Mouse (Mus musculus): ENCODE data around the gene Cfap299.

The Cfap299 gene

GRCm38 (mm10) chr5:98650345-98650744 lies 321.2 kb downstream of the Cfap299 start:
- DNase-seq (ENCODE audit: low spot score in 2 of 2), result no peak

DNA sequence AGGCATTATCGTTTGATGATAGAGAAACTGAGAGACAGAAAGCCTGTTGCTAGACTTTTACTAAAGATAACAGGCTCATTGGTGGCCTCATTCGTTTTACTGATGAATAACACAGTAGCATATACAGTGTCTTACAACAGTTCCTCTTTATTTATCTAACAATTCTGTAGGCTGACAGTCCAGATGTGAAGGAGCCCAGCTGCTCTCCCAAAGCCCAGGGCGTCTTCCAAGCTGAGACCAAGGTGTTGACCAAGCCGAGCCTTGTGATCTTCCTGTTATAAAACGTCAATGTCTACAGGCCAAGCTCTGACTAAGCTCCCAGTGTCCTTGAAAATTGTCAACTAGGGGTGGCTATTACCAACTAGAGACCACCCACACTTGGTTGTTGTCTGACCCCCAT lies 321.9 kb downstream of the Cfap299 start:
- no peak for DNase-seq (ENCODE audit: low spot score in 2 of 2)

- DNase-seq (ENCODE audit: low spot score in 2 of 2), result no peak
Measured at GRCm38 (mm10) chr5:98688254-98688653, 359.1 kb downstream of the Cfap299 start.

DNA sequence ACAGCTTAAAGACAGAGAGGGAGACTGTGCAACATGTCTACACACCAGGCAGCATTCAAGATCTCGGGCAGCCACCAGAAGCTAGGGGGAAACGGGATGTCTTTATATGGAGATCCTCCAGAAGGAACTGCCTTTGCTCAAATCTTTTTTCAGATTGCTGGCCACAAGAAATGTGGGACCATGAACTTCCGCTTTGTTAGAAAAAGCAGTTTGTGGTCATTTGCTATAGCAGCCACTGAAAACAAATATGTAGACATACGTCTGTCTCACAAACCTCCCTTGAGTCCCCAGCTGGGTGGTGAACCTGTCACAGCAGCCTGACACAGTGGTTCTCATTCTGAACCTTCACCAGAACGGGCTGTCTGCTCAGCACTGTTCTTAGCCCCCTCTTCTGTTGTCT lies 363.0 kb downstream of the Cfap299 start:
- DNase-seq (ENCODE audit: low spot score in 2 of 2), result no peak

DNA sequence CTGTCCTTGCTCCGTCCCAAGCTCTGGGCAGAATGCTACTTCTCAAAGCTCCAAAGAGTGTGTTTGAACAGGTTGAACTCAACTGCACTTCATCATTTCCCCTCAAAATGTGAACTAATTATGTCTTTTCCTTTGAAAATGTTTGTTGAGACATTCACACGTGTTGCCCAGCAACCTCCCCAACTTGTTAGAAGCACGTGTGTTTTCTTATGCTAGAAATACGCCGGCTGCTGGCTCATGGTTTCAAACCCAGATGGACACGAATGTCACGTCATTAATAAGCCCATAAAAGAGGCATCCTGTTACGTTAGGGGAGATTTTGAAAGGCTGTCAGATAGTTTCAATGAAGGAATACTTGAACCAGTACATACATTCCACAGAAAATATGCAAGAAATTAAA lies 367.2 kb downstream of the Cfap299 start:
- DNase-seq (ENCODE audit: low spot score in 2 of 2), result no peak

DNA sequence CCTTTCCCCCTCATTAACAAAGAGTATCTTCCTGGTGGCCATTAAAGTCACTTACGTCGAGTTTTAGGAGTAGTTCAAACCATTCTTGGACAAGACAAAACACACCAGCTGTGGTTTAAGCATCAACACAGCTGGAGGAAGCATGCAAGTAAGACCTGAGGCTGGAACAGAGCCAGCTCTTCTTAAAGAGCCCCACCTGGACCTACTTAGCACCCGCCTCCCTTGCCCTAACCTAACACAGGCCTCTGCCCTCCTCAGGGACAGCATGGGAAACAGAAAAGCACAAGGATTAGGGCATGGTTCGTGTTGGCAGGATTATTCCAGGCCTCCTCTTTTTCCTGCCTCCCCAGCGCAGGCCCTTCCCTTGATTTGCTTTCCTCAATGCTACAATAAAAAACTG lies 374.9 kb downstream of the Cfap299 start:
- DNase-seq (ENCODE audit: low spot score in 2 of 2), result no peak

GRCm38 (mm10) chr5:98706597-98706996 lies 377.5 kb downstream of the Cfap299 start:
- no peak for DNase-seq (ENCODE audit: low spot score in 2 of 2)

DNA sequence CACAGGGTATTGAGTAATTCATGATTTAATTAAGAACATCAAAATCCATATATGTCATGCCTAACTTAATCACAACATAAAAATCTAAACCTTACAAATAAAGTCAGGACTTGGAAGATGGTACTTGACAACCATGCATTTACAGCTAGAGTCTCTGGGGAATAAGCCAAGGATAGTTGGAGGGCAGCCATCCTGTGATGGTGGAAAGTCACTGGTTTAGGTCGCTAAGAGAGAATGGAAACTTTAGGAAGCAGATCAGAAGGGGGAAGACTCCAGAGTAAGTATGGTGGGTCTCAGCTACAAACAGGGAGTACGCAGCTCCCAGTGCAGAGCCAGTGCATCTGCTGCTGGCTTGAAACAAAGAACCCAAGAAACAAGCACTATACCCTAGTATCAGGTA lies 386.3 kb downstream of the Cfap299 start:
- DNase-seq (ENCODE audit: low spot score in 2 of 2), result no peak

DNA sequence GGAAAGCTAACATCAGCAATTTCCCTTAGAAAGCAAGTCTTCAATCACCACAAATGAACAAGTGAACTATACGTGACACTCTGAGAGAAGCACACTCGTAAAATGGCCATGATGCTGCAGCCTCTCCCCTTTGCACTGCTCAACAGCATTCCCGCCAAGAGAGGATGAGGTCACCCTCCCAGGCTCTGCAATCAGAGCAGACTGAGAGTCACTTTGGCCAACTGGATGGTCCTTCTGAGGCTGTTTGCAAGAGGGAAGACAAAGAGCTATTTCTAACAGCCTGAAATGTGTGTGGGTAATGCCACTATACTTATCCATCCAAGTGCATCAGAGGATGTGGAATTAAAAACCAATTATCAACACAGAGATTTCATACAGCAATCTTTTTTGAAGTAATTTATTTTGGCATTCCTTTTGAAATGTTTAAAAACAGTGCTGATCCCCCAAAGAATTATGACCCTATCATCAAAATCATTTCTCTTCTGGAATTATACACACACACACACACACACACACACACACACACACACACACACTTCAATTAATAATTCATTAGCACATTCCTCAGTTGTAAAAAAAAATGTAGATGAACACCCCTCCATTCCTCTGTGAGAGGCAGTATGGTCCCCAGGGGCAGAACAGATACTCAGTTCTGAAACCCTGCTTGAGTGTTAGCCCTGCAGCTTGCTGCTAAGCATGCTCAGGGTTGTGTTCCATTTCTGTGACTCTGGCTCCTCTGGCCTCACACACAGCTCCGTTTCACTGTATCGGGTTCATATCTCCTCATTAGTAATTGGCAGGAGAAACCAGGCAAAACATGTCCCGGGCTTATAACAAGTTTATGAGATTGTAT lies 403.3 kb downstream of the Cfap299 start:
- DNase-seq (ENCODE audit: low spot score in 2 of 2), result no peak

DNA sequence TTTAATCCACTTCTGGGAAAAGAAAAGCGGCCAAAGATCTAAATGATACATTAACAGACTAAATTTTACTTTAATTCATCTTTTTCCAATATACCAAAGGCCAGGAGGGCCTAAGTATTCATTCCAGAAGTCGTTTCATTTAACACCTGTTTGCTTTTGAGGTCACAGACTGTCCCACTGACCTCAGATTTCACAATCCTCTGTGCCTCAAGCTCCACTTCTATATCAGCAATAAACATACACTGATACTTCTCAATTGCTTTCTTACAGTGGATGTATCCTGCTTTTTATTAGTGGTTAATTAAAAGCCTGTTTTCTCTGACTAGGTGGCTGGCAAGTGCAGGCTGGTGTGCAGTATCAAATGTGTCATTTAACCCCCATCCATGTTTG lies 403.9 kb downstream of the Cfap299 start:
- DNase-seq (ENCODE audit: low spot score in 2 of 2), result no peak

- no peak for DNase-seq (ENCODE audit: low spot score in 2 of 2)
Measured at GRCm38 (mm10) chr5:98761858-98762652, 433.0 kb downstream of the Cfap299 start.

GRCm38 (mm10) chr5:98778588-98778987 lies 449.5 kb downstream of the Cfap299 start:
- DNase-seq (ENCODE audit: low spot score in 2 of 2), result no peak

DNA sequence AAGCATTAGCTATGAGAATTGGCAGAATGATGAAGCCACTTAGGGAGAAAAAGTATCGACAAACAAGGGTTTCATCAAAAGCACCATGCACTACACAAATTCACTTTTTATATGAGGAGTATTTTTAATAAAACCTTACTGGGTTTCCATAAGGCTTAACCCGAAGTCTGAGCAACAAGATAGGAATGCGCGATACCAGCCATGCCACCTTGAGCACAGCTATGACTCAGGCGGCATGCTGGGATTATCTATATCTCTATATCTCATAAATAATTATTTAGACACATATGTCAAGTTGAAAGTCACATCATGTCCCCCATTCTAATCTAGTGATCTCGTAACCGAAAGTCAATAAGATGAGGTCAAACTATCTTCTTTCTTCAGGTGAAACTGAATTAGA lies 453.0 kb downstream of the Cfap299 start:
- DNase-seq (ENCODE audit: low spot score in 2 of 2), result no peak

- DNase-seq (ENCODE audit: low spot score in 2 of 2), result no peak
Measured at GRCm38 (mm10) chr5:98787735-98788134, 458.6 kb downstream of the Cfap299 start.

DNA sequence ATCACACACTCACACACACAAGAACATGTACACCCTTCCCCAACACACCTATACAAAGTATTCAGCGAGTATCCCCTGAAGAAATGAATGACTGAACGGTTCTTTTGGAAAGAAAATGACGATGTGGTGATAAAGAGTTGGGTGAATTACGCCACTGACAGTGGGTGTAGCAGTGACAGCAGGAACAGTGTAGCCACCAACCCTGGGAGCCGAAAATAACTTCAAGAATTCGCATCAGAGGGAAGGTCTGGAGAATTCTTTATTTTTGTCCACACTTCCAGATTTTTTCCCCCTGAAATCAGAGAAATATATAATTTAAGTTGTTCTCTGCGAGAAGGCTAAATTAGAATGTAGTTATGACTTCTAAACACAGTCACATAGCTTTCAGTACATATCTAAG lies 459.5 kb downstream of the Cfap299 start:
- DNase-seq (ENCODE audit: low spot score in 2 of 2), result no peak

- DNase-seq (ENCODE audit: low spot score in 2 of 2), result no peak
Measured at GRCm38 (mm10) chr5:98790894-98791607, 461.9 kb downstream of the Cfap299 start.

- DNase-seq (ENCODE audit: low spot score in 2 of 2), result no peak
Measured at GRCm38 (mm10) chr5:98801495-98801894, 472.4 kb downstream of the Cfap299 start.

- DNase-seq (ENCODE audit: low spot score in 2 of 2), result no peak
Measured at GRCm38 (mm10) chr5:98804761-98805160, 475.7 kb downstream of the Cfap299 start.

DNA sequence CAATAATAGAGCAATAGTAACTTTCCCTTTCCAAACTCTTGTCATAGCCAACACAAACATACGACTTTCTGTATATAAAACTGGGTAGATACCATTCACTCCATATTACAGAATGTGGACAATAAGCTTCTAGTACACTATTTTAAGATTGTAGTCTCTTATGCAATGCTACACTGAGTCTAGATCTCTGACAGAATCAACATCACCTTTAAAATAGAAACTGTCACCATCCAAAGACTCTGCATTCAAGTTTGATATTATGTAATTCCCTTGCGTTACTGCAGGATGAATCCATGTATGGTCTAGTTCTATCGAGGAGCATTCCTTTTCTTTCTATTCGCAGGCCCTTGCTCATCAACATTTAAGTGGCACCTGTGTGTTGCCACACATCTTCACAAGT lies 477.4 kb downstream of the Cfap299 start:
- DNase-seq (ENCODE audit: low spot score in 2 of 2), result no peak

GRCm38 (mm10) chr5:98807022-98807421 lies 477.9 kb downstream of the Cfap299 start:
- DNase-seq (ENCODE audit: low spot score in 2 of 2), result no peak

DNA sequence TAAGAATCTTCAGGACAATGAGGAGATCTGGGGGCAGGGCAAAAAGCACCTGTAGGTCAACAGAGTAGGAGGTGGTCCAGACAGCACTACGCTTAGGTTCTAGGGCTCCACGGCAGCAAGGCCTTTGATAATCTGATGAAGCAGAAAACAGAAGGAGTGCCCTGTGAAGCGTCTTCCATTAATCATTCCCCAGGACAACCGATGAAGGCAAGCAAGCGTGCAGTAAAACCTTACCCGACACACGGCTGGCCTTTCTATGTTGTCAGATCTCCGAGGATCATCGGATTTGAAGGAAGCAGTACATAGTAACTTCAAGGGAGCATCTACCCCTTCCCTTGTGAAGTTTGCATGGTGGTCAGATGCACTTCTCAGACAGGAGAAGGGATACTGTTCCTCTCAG lies 478.8 kb downstream of the Cfap299 start:
- no peak for DNase-seq (ENCODE audit: low spot score in 2 of 2)

DNA sequence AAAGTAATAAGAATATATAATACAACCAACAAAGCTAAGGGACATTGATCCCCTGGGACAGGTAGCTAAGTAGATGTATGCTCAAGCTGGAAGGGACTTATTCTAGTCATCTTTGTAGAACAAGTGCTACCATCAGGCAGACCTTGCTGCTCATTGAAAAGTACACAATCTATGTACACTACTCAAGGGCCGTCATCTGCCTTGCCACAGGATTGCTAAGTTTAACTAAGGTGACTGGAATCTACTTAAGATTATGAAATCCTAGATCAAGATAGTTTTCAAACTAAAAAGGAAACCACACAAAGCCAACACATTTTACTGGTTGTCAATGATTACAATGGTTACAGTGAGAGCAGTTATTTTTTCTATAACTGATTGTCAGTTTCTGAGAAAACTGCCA lies 483.3 kb downstream of the Cfap299 start:
- no peak for DNase-seq (ENCODE audit: low spot score in 2 of 2)

All from spleen, postnatal 14 days (tissue).